Mouse (Mus musculus): ENCODE data around the gene Reln. TPM values are rescaled to one million over a fixed set of nuclear protein-coding genes. Genes with fewer than 3 reads are reported as not detected.

Reln gene
- not detected for polyA plus RNA-seq (2012; fragmentation: generic; extraction: Trizol)

DNA sequence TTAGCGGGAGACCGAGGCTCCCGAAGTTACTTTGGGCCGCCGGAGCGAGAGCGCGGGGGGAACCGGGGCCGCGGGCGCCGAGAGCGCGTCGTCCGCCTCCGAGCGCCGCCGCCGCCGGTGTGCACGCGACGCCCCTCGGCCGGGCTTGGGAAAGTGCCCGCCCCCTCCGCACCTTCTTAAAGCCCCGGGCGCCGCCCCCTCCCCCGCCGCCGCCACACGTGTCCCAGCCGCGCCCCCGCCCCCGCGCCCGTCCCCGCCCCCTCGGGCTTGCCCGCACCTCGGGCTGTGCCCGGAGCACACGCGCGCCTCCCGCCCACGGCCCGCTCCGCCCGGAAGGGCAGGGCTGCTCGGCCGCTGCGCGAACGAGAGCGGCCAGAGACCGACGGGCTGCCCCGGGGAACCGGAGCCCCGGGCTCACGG is at the start of gene Reln:
Reln (minus strand) TSS at position 147 of the 420 bp plus-strand sequence.

DNA sequence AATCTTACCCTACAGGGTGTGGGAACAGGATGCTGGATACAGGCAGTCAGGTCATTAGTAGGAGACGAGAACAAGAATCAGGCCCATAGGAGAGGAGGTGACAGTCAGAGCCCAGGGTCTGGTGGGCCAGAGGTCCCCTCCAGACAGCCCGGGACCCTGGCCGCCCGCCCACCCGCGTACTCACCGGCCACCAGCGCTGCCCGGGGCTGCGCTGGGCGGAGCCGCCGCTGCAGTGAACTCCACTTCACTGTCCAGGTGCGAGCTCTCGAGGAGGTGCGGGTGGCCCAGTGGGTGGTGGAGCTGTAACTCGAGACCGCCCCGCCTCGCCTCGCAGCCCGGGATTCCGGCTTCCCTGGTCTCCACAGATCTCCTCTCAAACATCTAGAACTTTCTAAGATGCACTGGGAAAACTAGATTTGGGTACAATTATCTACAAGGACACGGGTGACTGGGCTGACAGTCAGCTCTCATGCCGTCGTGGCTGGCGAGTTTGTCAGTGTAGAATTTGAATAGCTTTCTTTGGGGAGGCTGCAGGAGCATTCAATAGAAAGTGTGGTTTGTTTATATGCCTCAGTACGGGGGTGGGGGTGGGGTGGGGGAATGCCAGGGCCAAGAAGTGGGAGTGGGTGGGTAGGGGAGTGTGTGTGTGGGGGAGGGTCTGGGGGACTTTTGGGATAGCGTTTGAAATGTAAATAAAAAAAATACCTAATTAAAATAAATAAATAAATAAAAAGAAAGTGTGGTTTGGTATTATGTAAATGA is 479.0 kb downstream of the Reln start, which contains the start of gene Slc26a5:
Slc26a5 (minus strand) TSS at position 259 of the 762 bp plus-strand sequence.

Other genes starting within 250 kb of the Reln start
- 10 to 100 TPM in 1 of 2 experiments, 1 to 10 TPM in 1; 2.3 to 13.1 TPM for gene Orc5, start 205.7 kb upstream of the Reln start, polyA plus RNA-seq (2012; fragmentation: generic; extraction: Trizol)